Mouse (Mus musculus): ENCODE measurements around the gene Trim63.

- TF ChIP-seq CTCF (IDR thresholded peaks at IDR 0.05; ENCODE audit: borderline replicate concordance, insufficient read depth, low read depth, low read length): no peak
- TF ChIP-seq POLR2A (IDR thresholded peaks at IDR 0.05; ENCODE audit: borderline replicate concordance, insufficient read depth, low read length): no peak
These were observed 2.0 kb upstream of the Trim63 start for GRCm38 (mm10) chr4:134312901-134313300.

All from cerebellum, adult 2 months (tissue).